Mouse (Mus musculus) left cerebral cortex, adult 18-20 months (tissue): ENCODE data around the gene S1pr2. TPM values are rescaled to one million over a fixed set of nuclear protein-coding genes. Genes with fewer than 3 reads are reported as not detected.
"Not testable (repeated sequence)": the region's sequence is repeated elsewhere in the genome, so short reads cannot be mapped to it uniquely, and the experiment has no call there.

Experiments
- DNase-seq, 2 experiments: peaks; one replicate each; pipeline ENCODE4 v3.0.0; 2021 to 2022; ENCODE audit warnings: low spot score in 2 of 2, mixed read lengths in 1 of 2
- long read RNA-seq, 2 experiments: library from polyadenylated mRNA; stranded (forward); transcript quantifications; one replicate each; pipeline ENCODE4 v2.0.0; 2021
- total RNA-seq, 2 experiments: library from RNA; stranded (reverse); gene quantifications; 2 replicates each; pipeline ENCODE4 v1.2.3; 2021

The S1pr2 gene
- 1 to 10 TPM; 2.9 to 3.4 TPM for total RNA-seq
- long read RNA-seq, experiment 1, full-length matches to known transcripts, result 10 of 11 reads
- long read RNA-seq, experiment 1, partial matches to known transcripts, result 0 of 11 reads
- long read RNA-seq, experiment 1, other reads (novel, unspliced or antisense), result 1 of 11 reads
- long read RNA-seq, experiment 2, full-length matches to known transcripts, result 2 of 3 reads
- long read RNA-seq, experiment 2, partial matches to known transcripts, result 0 of 3 reads
- long read RNA-seq, experiment 2, other reads (novel, unspliced or antisense), result 1 of 3 reads

GRCm38 (mm10) chr9:20976216-20976960 lies at the start of gene S1pr2:
TSS of gene S1pr2 (minus strand) at chr9:20976781.
- DNase-seq, result peak; percentile 36 to 50

DNA sequence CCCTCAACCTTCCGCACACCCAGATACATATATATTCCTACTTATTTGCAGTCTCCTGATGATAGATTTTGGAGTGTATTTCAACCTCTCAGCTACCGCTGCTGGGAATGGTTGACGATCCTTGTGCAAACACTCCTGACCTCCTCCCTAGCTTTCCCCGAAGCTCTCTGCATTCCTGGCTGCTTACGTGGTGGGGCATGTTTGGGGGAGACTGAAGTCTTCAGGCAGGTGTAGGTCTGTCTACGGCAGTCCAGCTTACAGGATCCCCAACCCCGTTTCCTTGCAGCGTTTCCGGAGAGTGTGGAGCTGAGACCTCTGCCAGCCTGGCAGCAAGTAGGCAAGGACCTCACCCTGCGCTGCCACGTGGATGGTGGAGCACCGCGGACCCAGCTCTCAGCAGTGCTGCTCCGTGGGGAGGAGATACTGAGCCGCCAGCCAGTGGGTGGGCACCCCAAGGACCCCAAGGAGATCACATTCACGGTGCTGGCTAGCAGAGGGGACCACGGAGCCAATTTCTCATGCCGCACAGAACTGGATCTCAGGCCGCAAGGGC lies 48.8 kb upstream of the S1pr2 start:
- DNase-seq, result no peak

GRCm38 (mm10) chr9:21022726-21023125 lies 46.1 kb upstream of the S1pr2 start:
- DNase-seq, result no peak

- no peak for DNase-seq
Observed at GRCm38 (mm10) chr9:21022288-21022687, 45.7 kb upstream of the S1pr2 start.

DNA sequence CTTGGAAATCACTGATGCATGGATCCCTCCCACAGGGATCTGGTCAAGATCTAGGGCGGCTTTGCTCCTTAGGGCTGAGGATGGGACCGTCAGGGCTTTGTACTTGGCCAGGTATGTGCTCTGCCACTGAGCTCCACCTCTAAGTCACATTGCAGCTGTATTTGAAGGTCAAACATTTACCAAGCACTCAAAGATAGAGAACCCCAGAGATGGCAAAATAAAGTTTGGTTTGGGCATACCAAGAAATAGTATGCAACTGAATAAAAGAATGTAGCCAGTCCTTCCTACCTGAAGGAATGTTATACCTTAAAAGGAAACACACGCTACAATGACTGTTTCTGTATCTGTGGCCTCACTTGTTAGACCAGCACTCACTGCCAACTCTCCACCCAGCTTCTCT lies 44.8 kb upstream of the S1pr2 start:
- no peak for DNase-seq

GRCm38 (mm10) chr9:21018600-21018999 lies 42.0 kb upstream of the S1pr2 start:
- no peak for DNase-seq

- no peak for DNase-seq
Observed at GRCm38 (mm10) chr9:21017177-21017575, 40.6 kb upstream of the S1pr2 start.

- no peak for DNase-seq
Observed at GRCm38 (mm10) chr9:21016331-21017176, 40.0 kb upstream of the S1pr2 start.

DNA sequence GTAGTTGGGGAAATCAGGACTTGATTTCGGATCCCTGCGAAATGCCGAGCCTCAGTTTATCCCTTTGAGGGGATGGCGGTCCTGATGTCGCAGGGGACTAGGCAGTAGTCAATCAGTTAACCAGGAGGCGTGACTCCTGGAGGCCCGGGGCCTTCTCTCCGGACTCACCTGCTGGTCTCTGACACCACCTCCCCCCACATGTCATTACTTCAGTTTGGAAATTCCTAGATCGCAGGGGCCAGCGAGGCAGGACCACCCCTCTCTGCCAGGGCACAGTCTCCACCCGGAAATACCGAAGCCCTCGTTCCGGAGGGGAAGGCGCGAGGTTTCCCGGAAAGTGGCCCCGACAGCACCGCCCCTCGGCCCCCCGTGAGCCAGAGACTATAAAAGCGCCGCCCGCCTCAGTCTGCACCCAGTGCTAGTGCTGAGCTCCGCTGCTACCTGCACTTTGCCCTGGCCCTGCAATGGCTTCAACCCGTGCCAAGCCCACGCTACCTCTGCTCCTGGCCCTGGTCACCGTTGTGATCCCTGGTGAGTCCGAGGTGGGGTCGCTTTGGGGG lies 39.1 kb upstream of the S1pr2 start, which contains the start of gene Icam1:
TSS of gene Icam1 (plus strand) at position 415 of the 560 bp plus-strand sequence.
- no peak for DNase-seq

DNA sequence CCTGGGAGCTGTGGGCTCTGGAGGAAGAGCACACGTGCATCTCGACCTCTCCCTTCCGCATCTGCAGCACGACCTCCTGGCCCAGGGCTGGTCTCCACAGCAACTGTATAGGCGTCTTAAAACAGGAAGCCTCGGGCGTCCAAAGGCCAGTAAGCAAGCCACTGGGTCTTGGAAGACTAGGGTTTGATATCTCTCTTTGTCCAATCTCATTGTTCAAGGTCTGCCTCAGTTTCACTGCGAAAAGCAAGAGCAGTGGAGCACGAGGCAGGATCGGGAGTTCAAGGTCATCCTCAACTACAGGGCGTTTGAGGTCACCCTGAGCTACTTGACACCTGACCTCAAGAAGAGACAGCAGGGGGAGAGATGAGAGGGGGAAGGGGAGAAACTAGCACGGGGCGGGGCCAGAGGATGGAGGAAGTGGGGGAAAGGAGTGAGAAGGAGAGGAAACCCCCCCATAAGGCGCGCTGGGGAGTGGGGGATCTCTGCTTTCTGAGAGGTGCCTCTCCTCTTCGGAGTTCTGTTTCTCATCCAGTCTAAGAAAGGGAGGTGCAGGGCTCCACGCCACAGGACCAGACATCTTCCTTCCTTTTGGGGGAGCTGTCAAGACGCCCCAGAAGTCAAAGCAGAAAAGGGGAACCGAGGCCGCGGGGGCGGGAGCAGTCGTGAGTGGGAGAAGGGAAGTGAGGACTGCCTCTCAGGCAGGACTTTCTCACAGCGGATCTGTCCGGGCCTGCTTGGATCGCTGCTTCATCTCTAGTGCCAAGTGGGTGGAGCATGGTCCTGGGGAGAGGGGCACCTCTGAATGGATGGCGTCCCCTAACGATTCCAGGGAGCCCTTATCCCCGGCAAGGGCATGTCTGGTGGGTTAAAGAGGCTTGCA lies 38.4 kb upstream of the S1pr2 start:
- DNase-seq, result peak; percentile 37 to 38

GRCm38 (mm10) chr9:21012368-21012767 lies 35.8 kb upstream of the S1pr2 start:
- DNase-seq, result no peak

DNA sequence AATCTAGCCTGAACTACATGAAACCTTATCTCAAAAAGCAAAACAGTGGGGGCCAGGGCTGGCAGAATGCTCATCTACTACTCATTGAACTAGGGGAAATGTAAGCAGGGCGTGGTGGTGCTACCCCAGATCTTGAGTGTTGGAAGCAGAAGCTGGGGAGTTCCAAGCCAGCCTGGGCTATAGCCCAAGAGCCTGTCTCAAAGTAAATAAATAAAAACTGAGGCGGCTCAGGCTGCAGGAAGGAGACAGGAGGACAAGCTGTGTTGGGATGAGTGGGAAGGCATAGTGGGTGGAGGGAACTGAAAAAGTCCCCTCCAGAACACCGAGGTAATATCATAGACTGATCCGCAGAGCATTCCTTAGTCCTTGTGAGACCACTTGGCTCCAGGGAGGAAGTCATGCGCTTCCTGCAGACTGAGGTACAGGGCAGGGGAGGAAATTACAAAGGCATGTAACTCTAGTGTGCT lies 35.3 kb upstream of the S1pr2 start:
- no peak for DNase-seq

GRCm38 (mm10) chr9:21010939-21011541 lies 34.5 kb upstream of the S1pr2 start:
- not testable (repeated sequence) for DNase-seq

- DNase-seq, result no peak
Observed at GRCm38 (mm10) chr9:21010362-21010761, 33.8 kb upstream of the S1pr2 start.

DNA sequence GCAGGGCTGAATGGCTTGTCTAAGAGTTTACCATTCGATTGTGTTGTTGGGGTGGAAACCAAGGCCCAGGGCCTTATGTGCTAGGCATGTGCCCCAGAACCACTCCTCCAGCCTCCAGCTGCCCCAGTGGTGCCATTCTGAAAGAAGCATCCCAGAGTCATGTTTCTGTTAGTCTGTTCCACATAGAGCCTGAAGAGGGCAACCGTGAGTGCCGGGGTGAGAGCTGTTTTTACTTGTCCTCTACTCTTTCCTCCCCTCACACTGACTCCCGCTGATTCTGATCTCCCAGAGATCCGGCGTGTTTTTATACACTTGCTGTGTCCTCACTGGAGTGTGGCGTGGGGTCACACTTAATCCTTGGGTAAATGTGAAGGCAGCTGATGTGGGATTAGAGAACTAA lies 31.4 kb upstream of the S1pr2 start:
- no peak for DNase-seq

DNA sequence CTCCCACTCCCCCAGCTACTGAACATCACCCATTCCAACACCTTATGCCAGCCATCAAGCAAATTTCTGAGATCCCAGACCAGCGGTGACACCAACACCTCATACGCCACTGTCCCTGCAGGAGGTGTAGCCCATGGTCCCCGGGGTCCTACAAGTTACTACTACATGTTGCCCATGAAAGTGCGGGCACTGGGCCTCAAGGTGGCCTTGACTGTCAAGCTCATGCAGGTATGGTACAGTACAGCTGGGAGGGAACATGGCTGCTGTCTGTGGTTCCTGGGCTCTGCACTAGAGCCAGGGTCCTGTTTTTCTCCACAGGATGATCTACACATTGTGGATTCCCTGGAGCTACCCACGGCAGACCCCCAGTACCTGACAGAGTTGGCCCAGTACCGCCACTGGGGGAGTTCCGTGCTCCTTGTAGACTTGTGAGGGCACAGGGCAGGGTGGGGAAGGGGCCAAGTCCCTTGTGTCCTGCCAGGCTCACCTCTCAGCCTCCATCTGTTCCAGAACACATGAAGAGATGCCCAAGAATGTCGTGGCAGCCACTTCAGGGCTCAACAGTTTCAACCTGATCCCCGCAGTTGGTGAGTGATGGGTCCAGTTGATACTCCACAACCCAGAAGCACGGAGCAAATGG lies 30.9 kb upstream of the S1pr2 start:
- DNase-seq, result no peak

- peak; percentile 93 to 94 for DNase-seq
Observed at GRCm38 (mm10) chr9:21002627-21003551, 26.3 kb upstream of the S1pr2 start, which contains the start of gene Mrpl4. TSS of gene Mrpl4 (plus strand) at chr9:21002738.

DNA sequence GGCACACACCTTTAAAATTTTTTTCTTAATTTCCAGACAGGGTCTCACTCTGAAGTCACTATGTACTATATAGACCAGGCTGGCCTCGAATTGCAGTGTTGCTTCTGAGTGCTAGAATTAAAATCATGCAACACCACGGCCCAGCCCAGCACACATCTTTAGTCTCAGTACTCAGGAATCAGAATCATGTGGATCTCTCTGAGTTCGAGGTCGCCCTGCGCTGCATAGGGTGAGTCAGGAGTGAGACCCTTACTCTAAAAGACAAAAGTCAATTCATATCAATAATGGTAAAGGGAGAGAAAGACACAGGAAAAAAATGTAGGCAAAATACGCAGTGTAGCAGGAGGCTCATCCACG lies 25.7 kb upstream of the S1pr2 start:
- no peak for DNase-seq
